Comparison of ENCODE assay signal across 27 mouse cellular contexts in the genomic region with DNA sequence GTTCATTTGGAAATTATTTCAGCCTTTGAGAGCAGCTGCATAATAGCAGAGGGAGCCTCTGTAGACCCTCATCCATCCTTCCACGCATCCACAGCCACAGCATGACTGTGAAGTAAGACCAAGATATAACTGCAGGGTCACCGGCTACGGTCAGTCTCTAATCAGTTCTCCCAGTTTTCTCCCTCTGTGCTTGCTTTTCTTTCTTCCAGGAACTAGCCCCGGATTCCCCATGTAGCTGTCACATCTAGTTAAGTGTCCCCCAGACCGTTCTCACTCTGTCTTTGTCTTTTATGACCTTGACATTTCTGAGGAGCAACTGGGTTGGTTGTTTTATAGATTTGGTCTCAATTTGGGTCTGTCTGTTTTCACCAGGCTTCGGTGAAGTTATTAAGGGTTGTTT. TPM values are rescaled to one million over a fixed set of nuclear protein-coding genes. Genes with fewer than 3 reads are reported as not detected.
A peak's percentile ranks its signal among the peaks of the same experiment; 100 is the strongest.
DNase-seq lines count a peak whose midpoint lies in the region; ATAC-seq lines count a peak whose summit lies in the region.
"Had no signal": no experiment of that assay in that cellular context is flagged by ENCODE, and none has a peak within 500 bp of the region (broad histone marks: within the 10 kb centered on the region; RNA-seq: fewer than 3 reads in every experiment).

No protein-coding gene starts in this region.

- H3K4me2 ChIP-seq in heart, embryonic 12.5 days, result no peak overlapping the region
- no peak overlapping the region for H3K4me2 ChIP-seq in hindbrain, embryonic 16.5 days (ENCODE audit: low read length)
- H3K4me2 ChIP-seq in hindbrain, embryonic 12.5 days (replicated peaks), result no peak overlapping the region
- no peak overlapping the region for H3K4me2 ChIP-seq in midbrain, embryonic 13.5 days (replicated peaks)
- H3K4me2 ChIP-seq in midbrain, embryonic 16.5 days (ENCODE audit: low read length), result no peak overlapping the region
- H3K4me2 ChIP-seq: embryonic facial prominence, embryonic 12.5 days; forebrain, embryonic 12.5 days had no signal

- H3K4me3 ChIP-seq in heart, embryonic 12.5 days, result no peak overlapping the region
- no peak overlapping the region for H3K4me3 ChIP-seq in heart, embryonic 10.5 days
- H3K4me3 ChIP-seq in hindbrain, embryonic 16.5 days (ENCODE audit: low read length), result no peak overlapping the region
- H3K4me3 ChIP-seq in hindbrain, embryonic 12.5 days, result no peak overlapping the region
- no peak overlapping the region for H3K4me3 ChIP-seq in midbrain, embryonic 13.5 days (replicated peaks)
- H3K4me3 ChIP-seq in midbrain, embryonic 16.5 days (ENCODE audit: low read depth, low read length), result no peak overlapping the region
- H3K4me3 ChIP-seq: embryonic facial prominence, embryonic 10.5 days; embryonic facial prominence, embryonic 12.5 days; erythroblast, embryonic 14.5 days; forebrain, embryonic 10.5 days; forebrain, embryonic 12.5 days had no signal

- peaks cover 3% of the 10 kb centered on the region for H3K9me3 ChIP-seq in heart, embryonic 12.5 days (replicated peaks)
- H3K9me3 ChIP-seq in heart, embryonic 10.5 days, result no peaks in the 10 kb centered on the region
- no peaks in the 10 kb centered on the region for H3K9me3 ChIP-seq in hindbrain, embryonic 16.5 days (ENCODE audit: control insufficient read depth, low read length)
- 0 out of 2 replicates have a peak, but pooled peaks cover 7% of the 10 kb centered on the region for H3K9me3 ChIP-seq in hindbrain, embryonic 12.5 days (replicated peaks)
- H3K9me3 ChIP-seq in midbrain, embryonic 13.5 days, result peaks cover 7% of the 10 kb centered on the region
- no peaks in the 10 kb centered on the region; the same call in 1 of the 2 replicates for H3K9me3 ChIP-seq in midbrain, embryonic 16.5 days (replicated peaks; ENCODE audit: control insufficient read depth, low read length, poor library complexity, severe bottlenecking)

- no peak for DNase-seq in heart, embryonic 10.5 days (ENCODE audit: low spot score)
- DNase-seq in retina, embryonic 14.5 days (ENCODE audit: low spot score), result peak; percentile 62
- DNase-seq: adrenal gland, adult 8-10 months; adrenal gland, postnatal 14 days; adrenal gland, postnatal 36 days; B cell, adult 2 months; cerebellum, adult 11-12 months; cerebellum, adult 2 months; cerebellum, adult 9-10 months; cerebellum, postnatal 10 days; cerebellum, postnatal 25 days had no signal

- H3K27ac ChIP-seq in heart, embryonic 12.5 days (ENCODE audit: poor library complexity, severe bottlenecking), result 0 out of 2 replicates have a peak overlapping the region, but pooled peaks have one; percentile 18
- H3K27ac ChIP-seq in heart, embryonic 10.5 days, result no peak overlapping the region; the same call in 1 of the 2 replicates
- no peak overlapping the region for H3K27ac ChIP-seq in hindbrain, embryonic 16.5 days (ENCODE audit: low read depth, low read length)
- H3K27ac ChIP-seq in hindbrain, embryonic 12.5 days, result no peak overlapping the region
- H3K27ac ChIP-seq in midbrain, embryonic 13.5 days, result 0 out of 2 replicates have a peak overlapping the region, but pooled peaks have one; percentile 39
- H3K27ac ChIP-seq in midbrain, embryonic 16.5 days (ENCODE audit: low read length), result no peak overlapping the region
- H3K27ac ChIP-seq: embryonic facial prominence, embryonic 10.5 days; embryonic facial prominence, embryonic 12.5 days; forebrain, embryonic 10.5 days; forebrain, embryonic 12.5 days had no signal

- 0 out of 2 replicates have a peak, but pooled peaks cover 3% of the 10 kb centered on the region for H3K36me3 ChIP-seq in heart, embryonic 12.5 days
- peaks cover 7% of the 10 kb centered on the region; the same call in 1 of the 2 replicates for H3K36me3 ChIP-seq in heart, embryonic 10.5 days
- no peaks in the 10 kb centered on the region for H3K36me3 ChIP-seq in hindbrain, embryonic 16.5 days (ENCODE audit: control insufficient read depth, insufficient read depth, low read length)
- no peaks in the 10 kb centered on the region for H3K36me3 ChIP-seq in hindbrain, embryonic 12.5 days
- H3K36me3 ChIP-seq in midbrain, embryonic 13.5 days, result no peaks in the 10 kb centered on the region
- H3K36me3 ChIP-seq in midbrain, embryonic 16.5 days (ENCODE audit: control insufficient read depth, insufficient read depth, low read length), result no peaks in the 10 kb centered on the region
- H3K36me3 ChIP-seq: forebrain, embryonic 12.5 days had no signal

- no peak for ATAC-seq in heart, embryonic 12.5 days (ENCODE audit: insufficient number of reproducible peaks, low FRiP score)
- ATAC-seq in hindbrain, embryonic 16.5 days, result peak; percentile 17; the same call in 1 of the 2 replicates
- ATAC-seq in hindbrain, embryonic 12.5 days (ENCODE audit: low FRiP score), result no peak
- no peak for ATAC-seq in midbrain, embryonic 13.5 days
- ATAC-seq in midbrain, embryonic 16.5 days, result no peak
- no peak for ATAC-seq in granulocyte monocyte progenitor cell, adult 5-6 weeks (replicated peaks; ENCODE audit: poor library complexity, severe bottlenecking)
- ATAC-seq: activated CD4-positive, CD25-positive, alpha-beta regulatory T cell, adult 4 months; CD4-positive, CD25-positive, alpha-beta regulatory T cell, adult 4 months; forebrain, embryonic 14.5 days; Patski had no signal

- peaks cover 14% of the 10 kb centered on the region for H3K4me1 ChIP-seq in heart, embryonic 12.5 days (replicated peaks)
- H3K4me1 ChIP-seq in heart, embryonic 10.5 days, result peaks cover 13% of the 10 kb centered on the region
- no peaks in the 10 kb centered on the region for H3K4me1 ChIP-seq in hindbrain, embryonic 16.5 days (ENCODE audit: control insufficient read depth, insufficient read depth, low read depth, low read length)
- 0 out of 2 replicates have a peak, but pooled peaks cover 3% of the 10 kb centered on the region for H3K4me1 ChIP-seq in hindbrain, embryonic 12.5 days
- peaks cover 4% of the 10 kb centered on the region; the same call in 1 of the 2 replicates for H3K4me1 ChIP-seq in midbrain, embryonic 13.5 days (replicated peaks)
- no peaks in the 10 kb centered on the region; the same call in 1 of the 2 replicates for H3K4me1 ChIP-seq in midbrain, embryonic 16.5 days (ENCODE audit: control insufficient read depth, insufficient read depth, low read length)
- H3K4me1 ChIP-seq: embryonic facial prominence, embryonic 12.5 days had no signal

- no peak overlapping the region for H3K9ac ChIP-seq in heart, embryonic 12.5 days
- no peak overlapping the region for H3K9ac ChIP-seq in hindbrain, embryonic 16.5 days (ENCODE audit: low read depth, low read length)
- no peak overlapping the region for H3K9ac ChIP-seq in hindbrain, embryonic 12.5 days
- H3K9ac ChIP-seq in midbrain, embryonic 13.5 days (replicated peaks), result no peak overlapping the region
- H3K9ac ChIP-seq in midbrain, embryonic 16.5 days (ENCODE audit: low read depth, low read length), result no peak overlapping the region
- H3K9ac ChIP-seq: embryonic facial prominence, embryonic 12.5 days; forebrain, embryonic 12.5 days had no signal

- 62% methylated on average over 6 of the region's 6 CpGs for WGBS in heart, embryonic 12.5 days
- WGBS in heart, embryonic 10.5 days, result 67% methylated on average over 6 of the region's 6 CpGs
- 72% methylated on average over 6 of the region's 6 CpGs for WGBS in hindbrain, embryonic 16.5 days
- 87% methylated on average over 6 of the region's 6 CpGs for WGBS in hindbrain, embryonic 12.5 days
- WGBS in midbrain, embryonic 13.5 days, result 68% methylated on average over 6 of the region's 6 CpGs
- WGBS in midbrain, embryonic 16.5 days, result 71% methylated on average over 6 of the region's 6 CpGs

- no peaks in the 10 kb centered on the region for H3K27me3 ChIP-seq in heart, embryonic 12.5 days (replicated peaks)
- no peaks in the 10 kb centered on the region for H3K27me3 ChIP-seq in heart, embryonic 10.5 days (ENCODE audit: insufficient read depth, poor library complexity, severe bottlenecking)
- H3K27me3 ChIP-seq in hindbrain, embryonic 16.5 days (replicated peaks; ENCODE audit: control insufficient read depth, insufficient read depth, low read length), result no peaks in the 10 kb centered on the region
- H3K27me3 ChIP-seq in hindbrain, embryonic 12.5 days, result no peaks in the 10 kb centered on the region
- no peaks in the 10 kb centered on the region for H3K27me3 ChIP-seq in midbrain, embryonic 13.5 days
- H3K27me3 ChIP-seq in midbrain, embryonic 16.5 days (ENCODE audit: control insufficient read depth, insufficient read depth, low read depth, low read length), result no peaks in the 10 kb centered on the region
- H3K27me3 ChIP-seq: CH12.LX; embryonic facial prominence, embryonic 12.5 days; forebrain, embryonic 12.5 days; Patski had no signal

RNA-seq across cellular contexts. Expression of a gene that starts 5.0 kb away (rescaled TPM):
- polyA plus RNA-seq in heart, embryonic 12.5 days (2016; fragmentation: Nextera tagmentation; extraction: Ambion mirVana), result 0.59 and 0.65 TPM in 2 replicates
- 1.2 and 1.4 TPM in 2 replicates for polyA plus RNA-seq in heart, embryonic 10.5 days (2016; fragmentation: Nextera tagmentation; extraction: Ambion mirVana)
- 0.66 and 1.1 TPM in 2 replicates for polyA plus RNA-seq in hindbrain, embryonic 16.5 days (2015; fragmentation: Nextera tagmentation; extraction: Ambion mirVana)
- polyA plus RNA-seq in hindbrain, embryonic 12.5 days (2016; fragmentation: Nextera tagmentation; extraction: Ambion mirVana), result 0.42 and 0.87 TPM in 2 replicates
- 0.70 and 0.86 TPM in 2 replicates for polyA plus RNA-seq in midbrain, embryonic 13.5 days (2015; fragmentation: Nextera tagmentation; extraction: Ambion mirVana)
- polyA plus RNA-seq in midbrain, embryonic 16.5 days (2015; fragmentation: Nextera tagmentation; extraction: Ambion mirVana), result 0.16 and 0.32 TPM in 2 replicates
- 0.84 and 4.0 TPM in 2 replicates for total RNA-seq in granulocyte monocyte progenitor cell, adult 5-6 weeks (2014; fragmentation: Nextera tagmentation)
- 0.13 and 2.0 TPM in 2 replicates for total RNA-seq in granulocyte monocyte progenitor cell, adult 5-6 weeks (2017)

Comparison
In these comparisons a context has a peak if more than half of its experiments do, and no peak if none do; other contexts are left out.
1. H3K27ac ChIP-seq: peak in heart, embryonic 12.5 days (single experiment) and midbrain, embryonic 13.5 days (single experiment); none in heart, embryonic 10.5 days (single experiment), hindbrain, embryonic 16.5 days (single experiment), hindbrain, embryonic 12.5 days (single experiment) and midbrain, embryonic 16.5 days (single experiment).